Mouse (Mus musculus) hindbrain, embryonic 16.5 days (tissue): ENCODE data around the gene Oser1. TPM values are rescaled to one million over a fixed set of nuclear protein-coding genes. Genes with fewer than 3 reads are reported as not detected.

Experiments used
- ATAC-seq: fragments of 200-750 bp; cut with Nextera tagmentation; 2 replicates; pipeline ENCODE4 v1.8.0; 2017; ENCODE audit warnings: moderate TSS enrichment, moderate library complexity
- H3K27ac ChIP-seq: fragments of 300-500 bp; sonication (generic); 2 replicates; pipeline ENCODE4 v1.5.1; 2014; ENCODE audit warnings: low read depth, mild to moderate bottlenecking, control low read depth, low read length, moderate library complexity
- H3K27me3 ChIP-seq: fragments of 300-500 bp; sonication (generic); replicated peaks from 2 replicates; pipeline ENCODE4 v1.6.1; 2014; ENCODE audit warnings: low read length; ENCODE audit not compliant: control insufficient read depth, insufficient read depth
- H3K36me3 ChIP-seq: fragments of 300-500 bp; sonication (generic); 2 replicates; pipeline ENCODE4 v1.6.1; 2014; ENCODE audit warnings: mild to moderate bottlenecking, low read length, moderate library complexity, mixed read lengths; ENCODE audit not compliant: control insufficient read depth, insufficient read depth
- H3K4me1 ChIP-seq: fragments of 300-500 bp; sonication (generic); 2 replicates; pipeline ENCODE4 v1.6.1; 2014; ENCODE audit warnings: low read depth, low read length; ENCODE audit not compliant: control insufficient read depth, insufficient read depth
- H3K4me2 ChIP-seq: fragments of 300-500 bp; sonication (generic); 2 replicates; pipeline ENCODE4 v1.6.1; 2014; ENCODE audit warnings: mild to moderate bottlenecking, low read length, control low read depth, moderate library complexity
- H3K4me3 ChIP-seq: fragments of 300-500 bp; sonication (generic); 2 replicates; pipeline ENCODE4 v1.5.1; 2014; ENCODE audit warnings: mild to moderate bottlenecking, low read length, control low read depth, moderate library complexity
- H3K9ac ChIP-seq: fragments of 300-500 bp; sonication (generic); 2 replicates; pipeline ENCODE4 v1.6.1; 2014; ENCODE audit warnings: low read depth, mild to moderate bottlenecking, control low read depth, low read length, moderate library complexity
- H3K9me3 ChIP-seq: fragments of 300-500 bp; sonication (generic); 2 replicates; pipeline ENCODE4 v1.6.1; 2014; ENCODE audit warnings: mild to moderate bottlenecking, low read length, moderate library complexity; ENCODE audit not compliant: control insufficient read depth
- WGBS: fragments of 180-500 bp; shearing (Covaris S2); extraction: QIAGEN DNeasy Blood & Tissue Kit; methylation state at CpG from one replicate; pipeline ENCODE4 v1.1.7; 2014; 5-methylcytosine and 5-hydroxymethylcytosine counted together
- polyA plus RNA-seq: library from polyadenylated mRNA; unstranded; fragments of >200 nt; fragmentation: Nextera tagmentation; extraction: Ambion mirVana; gene quantifications from 2 replicates; pipeline ENCODE4 v1.2.1, GENCODE M21; 2015

Gene Oser1
- polyA plus RNA-seq, 1 experiment from 2014 or later: 72.2 TPM

GRCm38 (mm10) chr2:163437800-163438199 lies 13.3 kb upstream of the Oser1 start:
- ATAC-seq: peak; percentile 5; the same call in 1 of the 2 replicates
- Histone ChIP-seq H3K4me1 (peaks cover 26% of the 10 kb centered on the region), H3K9me3 (no peaks in the 10 kb centered on the region), H3K9ac (peak overlapping the region; percentile 91), H3K4me2 (peak overlapping the region; percentile 78), H3K27me3 (no peaks in the 10 kb centered on the region), H3K4me3 (peak overlapping the region; percentile 80), H3K36me3 (no peaks in the 10 kb centered on the region), H3K27ac (peak overlapping the region; percentile 89)
- WGBS: 38% methylated on average over 4 of the region's 4 CpGs

GRCm38 (mm10) chr2:163433971-163434370 lies 9.5 kb upstream of the Oser1 start:
- H3K4me2 ChIP-seq: no peak overlapping the region
- H3K9me3 ChIP-seq: no peaks in the 10 kb centered on the region
- no peak overlapping the region for H3K4me3 ChIP-seq
- H3K36me3 ChIP-seq: no peaks in the 10 kb centered on the region
- no peak overlapping the region for H3K27ac ChIP-seq
- no peak overlapping the region for H3K9ac ChIP-seq
- peaks cover 5% of the 10 kb centered on the region for H3K4me1 ChIP-seq
- 23% methylated on average over 4 of the region's 4 CpGs for WGBS
- no peaks in the 10 kb centered on the region for H3K27me3 ChIP-seq
- ATAC-seq: no peak

- no peaks in the 10 kb centered on the region for H3K4me1 ChIP-seq
- no peaks in the 10 kb centered on the region for H3K9me3 ChIP-seq
- no peak overlapping the region for H3K9ac ChIP-seq
- H3K4me2 ChIP-seq: no peak overlapping the region
- 88% methylated on average over 9 of the region's 9 CpGs for WGBS
- no peak overlapping the region for H3K4me3 ChIP-seq
- no peak for ATAC-seq
- no peak overlapping the region for H3K27ac ChIP-seq
- H3K27me3 ChIP-seq: no peaks in the 10 kb centered on the region
- H3K36me3 ChIP-seq: no peaks in the 10 kb centered on the region
Measured at GRCm38 (mm10) chr2:163431289-163431688, 6.8 kb upstream of the Oser1 start.

GRCm38 (mm10) chr2:163428346-163429011 lies 4.0 kb upstream of the Oser1 start:
- H3K9ac ChIP-seq: no peak overlapping the region
- H3K4me1 ChIP-seq: no peaks in the 10 kb centered on the region
- no peaks in the 10 kb centered on the region for H3K36me3 ChIP-seq
- no peak overlapping the region for H3K4me2 ChIP-seq
- ATAC-seq: no peak
- no peak overlapping the region for H3K27ac ChIP-seq
- WGBS: 53% methylated on average over 4 of the region's 4 CpGs
- H3K27me3 ChIP-seq: no peaks in the 10 kb centered on the region
- no peak overlapping the region for H3K4me3 ChIP-seq
- no peaks in the 10 kb centered on the region for H3K9me3 ChIP-seq

GRCm38 (mm10) chr2:163422895-163423660 lies 1.4 kb downstream of the Oser1 start:
- ATAC-seq: no peak
- Histone ChIP-seq H3K9ac (no peak overlapping the region), H3K9me3 (no peaks in the 10 kb centered on the region), H3K4me2 (no peak overlapping the region), H3K4me1 (peaks cover 17% of the 10 kb centered on the region), H3K27ac (no peak overlapping the region), H3K27me3 (no peaks in the 10 kb centered on the region), H3K36me3 (no peaks in the 10 kb centered on the region), H3K4me3 (no peak overlapping the region)
- WGBS: 84% methylated on average over 9 of the region's 9 CpGs

GRCm38 (mm10) chr2:163420366-163420886 lies 4.1 kb downstream of the Oser1 start:
- no peak for ATAC-seq
- WGBS: 34% methylated on average over 10 of the region's 10 CpGs
- Histone ChIP-seq H3K27me3 (no peaks in the 10 kb centered on the region), H3K36me3 (no peaks in the 10 kb centered on the region), H3K9ac (peak overlapping the region; percentile 85), H3K4me1 (peaks cover 24% of the 10 kb centered on the region), H3K27ac (no peak overlapping the region), H3K4me2 (peak overlapping the region; percentile 70), H3K9me3 (no peaks in the 10 kb centered on the region), H3K4me3 (peak overlapping the region; percentile 99)

- H3K9ac ChIP-seq: peak overlapping the region; percentile 87
- H3K4me2 ChIP-seq: peak overlapping the region; percentile 79
- H3K36me3 ChIP-seq: no peaks in the 10 kb centered on the region
- H3K4me1 ChIP-seq: peaks cover 24% of the 10 kb centered on the region
- peak overlapping the region; percentile 89 for H3K27ac ChIP-seq
- under 1% methylated on average over 70 of the region's 71 CpGs for WGBS
- H3K4me3 ChIP-seq: peak overlapping the region; percentile 99
- no peaks in the 10 kb centered on the region for H3K27me3 ChIP-seq
- no peaks in the 10 kb centered on the region for H3K9me3 ChIP-seq
- ATAC-seq: peak; percentile 99
Measured at GRCm38 (mm10) chr2:163419346-163420045, 5.0 kb downstream of the Oser1 start.

- H3K27me3 ChIP-seq: no peaks in the 10 kb centered on the region
- peak overlapping the region; percentile 59 for H3K27ac ChIP-seq
- H3K9me3 ChIP-seq: no peaks in the 10 kb centered on the region
- under 1% methylated on average over 49 of the region's 50 CpGs for WGBS
- peak overlapping the region; percentile 99 for H3K4me3 ChIP-seq
- peak overlapping the region; percentile 87 for H3K9ac ChIP-seq
- peak; percentile 60; the same call in 1 of the 2 replicates for ATAC-seq
- H3K36me3 ChIP-seq: no peaks in the 10 kb centered on the region
- peak overlapping the region; percentile 79 for H3K4me2 ChIP-seq
- H3K4me1 ChIP-seq: peaks cover 24% of the 10 kb centered on the region
Measured at GRCm38 (mm10) chr2:163418841-163419345, 5.6 kb downstream of the Oser1 start.
